Mouse (Mus musculus): ENCODE measurements at regions not wholly inside any gene's neighbourhood (a gene's known extent, or its start where the extent isn't known, plus 50 kb on each side); places are given as distances from the start of the nearest gene placed in this dataset.

DNA sequence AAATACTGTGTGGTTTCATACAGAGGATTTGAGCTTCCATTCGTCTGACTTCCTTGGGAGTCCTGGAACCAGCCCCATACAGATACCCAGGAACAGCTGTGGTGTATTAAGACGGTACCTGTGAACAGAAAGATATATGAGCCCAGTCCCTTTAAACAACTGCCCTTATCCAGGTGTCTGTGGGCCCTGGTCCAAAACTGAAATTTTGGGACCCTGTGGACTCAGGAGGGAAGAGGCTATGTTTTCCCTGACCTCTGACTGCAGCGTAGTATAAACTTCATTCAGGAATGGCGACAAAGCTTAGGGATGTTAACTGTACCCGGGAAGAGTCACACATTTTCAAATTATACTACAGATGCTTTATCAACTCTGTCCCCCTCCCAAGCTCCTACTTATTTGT is 59.8 kb downstream of the Zfp281 start:
- TF ChIP-seq EP300 (IDR thresholded peaks at IDR 0.05; ENCODE audit: low read depth in 1 of 2, low read length in 2 of 2) (no peak), POLR2A (IDR thresholded peaks at IDR 0.05; ENCODE audit: control insufficient read depth in 1 of 2, insufficient read depth in 1 of 2, low read depth in 1 of 2, low read length in 2 of 2, poor library complexity in 1 of 2) (no peak), JUND (IDR thresholded peaks at IDR 0.05; ENCODE audit: low read depth, low read length) (no peak), TCF12 (IDR thresholded peaks at IDR 0.05; ENCODE audit: low read depth, low read length) (no peak), ETS1 (IDR thresholded peaks at IDR 0.05; ENCODE audit: low read depth, low read length) (no peak)
- H3K27me3 ChIP-seq (ENCODE audit: control insufficient read depth in 1 of 2, insufficient read depth in 2 of 2, low read length in 2 of 2): no peaks in the 10 kb centered on the region
- H3K36me3 ChIP-seq (ENCODE audit: control insufficient read depth in 1 of 2, insufficient read depth in 2 of 2, low read length in 2 of 2): peaks cover 0 to 6% of the 10 kb centered on the region in 2 experiments; a peak in 2 of 4 replicates
- no peaks in the 10 kb centered on the region for H3K9me3 ChIP-seq (replicated peaks; ENCODE audit: insufficient read depth, low read length)
- H3K4me3 ChIP-seq (ENCODE audit: control insufficient read depth in 1 of 2, insufficient read depth in 1 of 2, low read depth in 2 of 2, low read length in 2 of 2): no peak overlapping the region
- H3K27ac ChIP-seq (ENCODE audit: control insufficient read depth, low read depth, low read length): no peak overlapping the region
- DNase-seq (ENCODE audit: low read depth, low spot score): no peak
- no peaks in the 10 kb centered on the region; the same call in 1 of the 2 replicates for H3K79me2 ChIP-seq (ENCODE audit: control insufficient read depth, insufficient read depth, low read length, poor library complexity)
- peaks cover 4 to 14% of the 10 kb centered on the region in 2 experiments; a peak in 3 of 4 replicates for H3K4me1 ChIP-seq (ENCODE audit: control insufficient read depth in 1 of 2, insufficient read depth in 2 of 2, low read length in 2 of 2)
- no peak overlapping the region for H3K9ac ChIP-seq (ENCODE audit: control insufficient read depth, low read depth, low read length, poor library complexity, severe bottlenecking)

DNA sequence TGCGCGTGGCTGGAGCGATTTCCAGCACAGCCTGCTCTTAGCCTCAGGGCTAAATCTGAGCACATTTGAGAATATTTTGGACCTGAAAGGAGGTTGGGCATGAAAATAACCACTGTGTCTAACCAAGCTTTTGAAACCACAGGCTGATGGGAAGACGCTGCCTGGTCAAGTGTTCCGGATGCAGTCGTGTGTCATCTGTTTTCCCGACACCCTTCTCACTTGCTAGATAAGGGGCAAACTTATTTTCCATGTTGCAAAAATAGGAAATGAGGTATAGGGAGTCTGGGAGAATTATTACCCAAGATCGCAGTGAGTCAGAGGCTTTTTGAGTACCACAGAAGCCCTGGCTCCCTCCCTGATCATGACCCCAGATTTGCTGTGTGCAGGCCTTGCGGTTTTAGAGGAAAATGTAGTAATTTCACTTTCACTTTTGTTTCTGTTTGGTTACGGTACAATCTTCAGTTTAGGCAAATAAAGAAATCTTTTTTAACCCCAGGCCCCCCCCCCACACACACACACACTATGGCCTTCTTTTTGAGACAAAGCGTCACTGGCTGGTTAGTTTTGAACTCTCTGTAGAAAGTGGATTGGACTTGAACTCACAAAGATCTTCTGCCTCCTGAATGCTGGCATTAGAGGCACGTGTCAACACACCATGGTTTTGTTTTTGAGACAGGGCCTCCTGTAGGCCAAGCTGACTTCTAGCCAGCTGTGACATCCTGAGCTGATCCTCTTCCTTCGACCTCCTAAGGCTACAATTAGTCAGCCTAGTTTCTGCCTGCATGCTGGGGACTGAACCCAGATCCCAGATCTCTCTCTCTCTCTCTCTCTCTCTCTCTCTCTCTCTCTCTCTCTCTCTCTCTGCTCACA is 60.7 kb downstream of the Zfp281 start:
- TF ChIP-seq GATA1 (IDR thresholded peaks at IDR 0.05; ENCODE audit: low read depth, low read length): peak; percentile 45
- TF ChIP-seq NELFE (IDR thresholded peaks at IDR 0.05; ENCODE audit: low read depth, low read length): peak; percentile 13; the same call in 1 of the 2 replicates
- peak; percentile 54 for TF ChIP-seq USF1 (IDR thresholded peaks at IDR 0.05; ENCODE audit: low read depth, low read length)
- TF ChIP-seq TBP (IDR thresholded peaks at IDR 0.05; ENCODE audit: low read depth, low read length): no peak
- TF ChIP-seq ETS1 (IDR thresholded peaks at IDR 0.05; ENCODE audit: low read depth, low read length): peak; percentile 90
- TF ChIP-seq BHLHE40 (IDR thresholded peaks at IDR 0.05; ENCODE audit: borderline replicate concordance, low read depth, low read length): peak; percentile 75; the same call in 1 of the 2 replicates
- TF ChIP-seq MEF2A (IDR thresholded peaks at IDR 0.05; ENCODE audit: extremely low read depth, insufficient replicate concordance, low read depth, low read length, poor library complexity, severe bottlenecking): no peak
- TF ChIP-seq HCFC1 (IDR thresholded peaks at IDR 0.05; ENCODE audit: low read depth, low read length): no peak
- TF ChIP-seq TCF12 (IDR thresholded peaks at IDR 0.05; ENCODE audit: low read depth, low read length): peak; percentile 15; the same call in 1 of the 2 replicates
- no peak for TF ChIP-seq MAFK (IDR thresholded peaks at IDR 0.05; ENCODE audit: borderline replicate concordance, low read depth, low read length)
- peak; percentile 57 for TF ChIP-seq SIN3A (IDR thresholded peaks at IDR 0.05; ENCODE audit: low read length)
- no peak for TF ChIP-seq CHD1 (IDR thresholded peaks at IDR 0.05; ENCODE audit: low read depth, low read length)
- no peak for TF ChIP-seq USF2 (IDR thresholded peaks at IDR 0.05; ENCODE audit: borderline replicate concordance in 1 of 2, insufficient read depth in 1 of 2, low read depth in 1 of 2, low read length in 2 of 2)
- 0 out of 4 replicates have a peak, but pooled peaks of 1 of the 2 experiments have one; percentile 2 for TF ChIP-seq EP300 (IDR thresholded peaks at IDR 0.05; ENCODE audit: low read depth in 1 of 2, low read length in 2 of 2)
- peak; percentile 59; the same call in 1 of the 2 replicates for TF ChIP-seq JUND (IDR thresholded peaks at IDR 0.05; ENCODE audit: low read depth, low read length)
- TF ChIP-seq MAX (IDR thresholded peaks at IDR 0.05; ENCODE audit: low read length): peak; percentile 87
- peak; percentile 74; the same call in 1 of the 2 replicates for TF ChIP-seq MXI1 (IDR thresholded peaks at IDR 0.05; ENCODE audit: low read depth, low read length)
- Histone ChIP-seq H3K9me3 (replicated peaks; ENCODE audit: insufficient read depth, low read length) (no peaks in the 10 kb centered on the region), H3K4me1 (ENCODE audit: control insufficient read depth in 1 of 2, insufficient read depth in 2 of 2, low read length in 2 of 2) (peaks cover 4 to 14% of the 10 kb centered on the region in 2 experiments; a peak in 3 of 4 replicates), H3K9ac (ENCODE audit: control insufficient read depth, low read depth, low read length, poor library complexity, severe bottlenecking) (peak overlapping the region; percentile 74), H3K27ac (ENCODE audit: control insufficient read depth, low read depth, low read length) (peak overlapping the region; percentile 61), H3K4me3 (ENCODE audit: control insufficient read depth in 1 of 2, insufficient read depth in 1 of 2, low read depth in 2 of 2, low read length in 2 of 2) (peak overlapping the region; percentile 64 to 65), H3K36me3 (ENCODE audit: control insufficient read depth in 1 of 2, insufficient read depth in 2 of 2, low read length in 2 of 2) (peaks cover 0 to 6% of the 10 kb centered on the region in 2 experiments; a peak in 2 of 4 replicates), H3K79me2 (ENCODE audit: control insufficient read depth, insufficient read depth, low read length, poor library complexity) (no peaks in the 10 kb centered on the region; the same call in 1 of the 2 replicates), H3K27me3 (ENCODE audit: control insufficient read depth in 1 of 2, insufficient read depth in 2 of 2, low read length in 2 of 2) (no peaks in the 10 kb centered on the region)
- peak; percentile 69 for DNase-seq (ENCODE audit: low read depth, low spot score)
